Mouse (Mus musculus): ENCODE measurements around the gene Gm21190.
"Not testable (repeated sequence)": the region's sequence is repeated elsewhere in the genome, so short reads cannot be mapped to it uniquely, and the experiment has no call there.

Gene Gm21190

DNA sequence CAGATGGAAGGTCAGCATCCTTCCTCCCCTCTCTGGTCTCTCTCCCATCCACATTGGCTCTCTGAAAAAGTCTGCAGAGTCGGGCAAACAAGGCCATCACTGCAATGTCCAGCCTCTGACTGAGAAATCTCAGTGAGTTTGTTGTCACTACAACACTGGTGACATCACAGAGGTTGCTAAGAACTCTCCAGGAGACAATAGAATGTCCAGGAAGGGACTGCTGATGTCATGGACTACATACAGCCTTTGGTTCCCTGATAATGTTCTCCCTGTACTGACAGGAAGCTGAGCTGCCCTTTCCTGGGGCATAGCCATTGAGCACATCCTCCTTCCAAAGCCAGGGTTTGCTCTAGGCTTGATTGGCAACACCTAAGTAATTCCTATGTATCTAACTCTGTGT, at the start of gene Gm21190:
Gm21190 (minus strand) TSS at position 101 of the 400 bp plus-strand sequence.
- not testable (repeated sequence) for ATAC-seq (ENCODE audit: low TSS enrichment)

DNA sequence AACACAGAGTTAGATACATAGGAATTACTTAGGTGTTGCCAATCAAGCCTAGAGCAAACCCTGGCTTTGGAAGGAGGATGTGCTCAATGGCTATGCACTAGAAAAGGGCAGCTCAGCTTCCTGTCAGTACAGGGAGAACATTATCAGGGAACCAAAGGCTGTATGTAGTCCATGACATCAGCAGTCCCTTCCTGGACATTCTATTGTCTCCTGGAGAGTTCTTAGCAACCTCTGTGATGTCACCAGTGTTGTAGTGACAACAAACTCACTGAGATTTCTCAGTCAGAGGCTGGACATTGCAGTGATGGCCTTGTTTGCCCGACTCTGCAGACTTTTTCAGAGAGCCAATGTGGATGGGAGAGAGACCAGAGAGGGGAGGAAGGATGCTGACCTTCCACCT, 48.0 kb upstream of the Gm21190 start, which contains the start of gene Gm21083:
Gm21083 (plus strand) TSS at position 301 of the 400 bp plus-strand sequence.
- ATAC-seq (ENCODE audit: low TSS enrichment) = not testable (repeated sequence)

DNA sequence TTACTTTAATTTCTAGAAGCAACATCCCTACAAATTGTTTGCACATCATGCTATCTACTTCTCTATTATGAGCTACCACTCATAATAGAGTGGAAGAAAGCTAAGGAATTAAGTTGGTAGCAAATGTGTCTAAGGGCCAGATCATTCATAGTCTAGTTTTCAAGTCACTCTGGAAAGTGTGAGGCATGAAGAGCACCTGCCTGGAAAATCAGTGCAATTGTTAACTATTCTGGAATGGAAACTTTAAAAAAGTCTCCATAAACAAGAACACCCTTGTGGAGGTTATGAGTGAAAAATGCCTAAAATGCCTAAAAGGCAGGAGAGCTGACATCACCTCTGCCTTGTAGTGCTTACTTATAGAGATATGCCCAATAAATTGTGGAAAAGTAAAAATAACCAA, 44.7 kb upstream of the Gm21190 start:
- ATAC-seq (ENCODE audit: low TSS enrichment) = not testable (repeated sequence)

- not testable (repeated sequence) for ATAC-seq (ENCODE audit: low TSS enrichment)
Measured at GRCm38 (mm10) chr5:15561425-15562264, 32.6 kb upstream of the Gm21190 start.

GRCm38 (mm10) chr5:15558654-15559053, 29.6 kb upstream of the Gm21190 start:
- ATAC-seq (ENCODE audit: low TSS enrichment) = not testable (repeated sequence)

GRCm38 (mm10) chr5:15549606-15550005, 20.6 kb upstream of the Gm21190 start:
- not testable (repeated sequence) for ATAC-seq (ENCODE audit: low TSS enrichment)

- not testable (repeated sequence) for ATAC-seq (ENCODE audit: low TSS enrichment)
Measured at GRCm38 (mm10) chr5:15549134-15549533, 20.1 kb upstream of the Gm21190 start.

DNA sequence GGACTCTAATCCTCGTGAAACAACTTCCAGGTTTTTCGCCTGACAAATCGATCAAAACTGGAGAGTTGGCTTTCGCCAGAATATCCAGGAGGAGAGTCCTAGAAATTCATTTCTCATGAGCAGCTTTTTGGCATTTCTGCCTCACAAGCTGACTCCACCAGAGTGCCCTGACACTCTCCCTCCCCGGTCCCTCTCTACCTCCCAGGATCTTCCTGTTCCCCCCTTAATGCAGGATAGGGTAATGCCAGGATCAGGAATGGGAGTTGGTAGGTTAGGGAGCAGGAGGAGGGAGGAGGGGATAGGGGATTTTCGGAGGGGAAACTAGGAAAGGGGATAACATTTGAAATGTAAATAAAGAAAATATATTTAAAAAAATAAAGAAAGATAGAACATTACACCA, 19.6 kb upstream of the Gm21190 start:
- not testable (repeated sequence) for ATAC-seq (ENCODE audit: low TSS enrichment)

DNA sequence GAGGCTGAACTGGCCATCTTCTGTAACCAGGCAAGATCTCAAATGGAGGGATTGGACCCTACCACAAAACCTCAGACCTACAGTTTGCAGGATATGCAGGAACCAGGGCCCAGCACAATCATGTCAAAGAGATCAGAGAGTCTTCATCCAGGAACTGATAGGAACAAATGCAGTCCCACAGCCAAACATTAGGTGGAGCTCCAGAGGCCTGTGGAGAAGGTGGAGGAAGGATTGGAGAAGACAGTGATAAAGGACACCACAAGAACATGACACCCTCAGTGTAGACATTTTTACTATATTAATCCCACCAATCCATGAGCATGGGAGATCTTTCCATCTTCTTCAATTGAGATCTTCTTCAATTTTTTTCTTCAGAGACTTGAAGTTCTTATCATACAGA, 6.6 kb downstream of the Gm21190 start:
- not testable (repeated sequence) for ATAC-seq (ENCODE audit: low TSS enrichment)

DNA sequence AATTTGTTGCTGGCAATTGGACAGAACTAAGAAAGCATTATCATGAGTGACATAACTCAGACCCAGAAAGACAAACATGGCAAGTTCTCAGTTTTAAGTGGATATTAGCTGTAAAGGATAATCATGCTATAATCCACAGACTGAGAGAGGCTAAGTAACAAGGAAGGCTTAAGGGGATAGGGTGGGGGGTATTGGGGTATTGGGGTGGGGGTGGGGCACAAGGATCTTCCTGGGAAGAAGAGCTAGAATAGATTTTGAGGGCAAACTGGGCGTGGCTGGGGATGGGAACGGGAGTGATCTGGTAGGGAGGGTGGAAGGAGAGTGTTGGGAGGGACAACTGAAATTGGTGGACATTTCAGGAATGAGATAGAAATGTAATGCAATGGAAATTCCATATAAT, 7.0 kb downstream of the Gm21190 start:
- not testable (repeated sequence) for ATAC-seq (ENCODE audit: low TSS enrichment)

GRCm38 (mm10) chr5:15520418-15520817, 8.6 kb downstream of the Gm21190 start:
- ATAC-seq (ENCODE audit: low TSS enrichment) = not testable (repeated sequence)

GRCm38 (mm10) chr5:15517150-15517549, 11.9 kb downstream of the Gm21190 start:
- ATAC-seq (ENCODE audit: low TSS enrichment) = not testable (repeated sequence)

GRCm38 (mm10) chr5:15512236-15512635, 16.8 kb downstream of the Gm21190 start:
- not testable (repeated sequence) for ATAC-seq (ENCODE audit: low TSS enrichment)

GRCm38 (mm10) chr5:15509911-15510310, 19.1 kb downstream of the Gm21190 start:
- ATAC-seq (ENCODE audit: low TSS enrichment) = not testable (repeated sequence)

DNA sequence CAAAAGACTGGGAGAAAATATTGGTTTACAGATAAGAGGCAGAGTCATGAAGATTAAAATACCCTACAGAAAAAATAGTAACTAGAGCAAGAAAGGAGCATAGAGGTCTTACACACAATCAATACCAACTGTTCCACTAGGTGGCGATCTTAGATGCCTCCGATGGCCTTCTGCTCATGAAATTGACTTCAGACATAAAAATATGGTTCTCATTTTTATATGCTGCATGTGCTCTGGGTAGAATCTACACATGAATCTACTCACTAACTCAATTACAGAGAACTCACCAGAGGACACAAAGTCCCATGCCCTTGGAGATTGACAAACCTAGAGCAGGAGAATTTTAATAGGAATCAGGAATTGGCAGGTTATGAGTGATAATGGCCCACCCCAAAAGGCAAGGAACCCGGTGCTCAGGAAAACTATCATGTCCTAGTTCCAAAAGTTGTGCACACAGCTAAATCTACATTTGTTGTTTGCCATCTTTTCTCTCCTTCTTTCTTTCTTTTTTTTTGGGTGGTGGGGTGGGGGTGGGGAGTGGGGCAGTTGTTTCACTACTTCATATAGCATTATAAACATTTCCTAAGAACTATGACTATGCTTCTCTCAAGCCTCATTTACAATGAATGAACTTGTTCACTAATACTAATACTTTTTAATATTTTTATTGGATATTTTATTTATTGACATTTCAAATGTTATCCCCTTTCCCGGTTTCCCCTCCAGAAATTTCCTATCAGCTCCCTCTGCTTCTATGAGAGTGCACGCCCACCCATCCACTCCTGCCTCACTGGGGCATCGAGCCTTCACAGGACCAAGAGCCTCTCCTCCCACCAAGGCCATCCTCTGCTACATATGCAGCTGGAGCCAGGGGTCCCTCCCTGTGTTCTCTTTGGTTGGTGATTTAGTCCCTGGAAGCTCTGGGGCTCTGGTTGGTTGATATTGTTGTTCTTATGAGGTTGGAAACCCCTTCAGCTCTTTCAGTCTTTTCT, 20.3 kb downstream of the Gm21190 start:
- ATAC-seq (ENCODE audit: low TSS enrichment) = not testable (repeated sequence)

- peak; percentile 34; the same call in 1 of the 2 replicates for ATAC-seq (ENCODE audit: low TSS enrichment)
Measured at GRCm38 (mm10) chr5:15507757-15508459, 21.1 kb downstream of the Gm21190 start.

DNA sequence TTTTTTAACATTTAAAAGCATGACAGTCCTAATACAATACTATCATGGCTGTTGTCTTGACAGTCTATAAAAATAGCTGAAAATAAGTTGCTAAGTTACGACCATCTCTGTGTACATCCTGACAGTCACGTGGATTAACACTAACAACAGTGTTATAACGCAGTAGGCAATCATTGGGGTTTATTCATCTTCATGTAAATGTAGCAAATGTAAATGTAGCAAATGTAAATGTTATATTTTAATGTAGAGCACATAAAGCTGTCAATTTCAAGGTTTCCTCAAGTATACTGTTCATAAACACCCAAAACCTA, 21.8 kb downstream of the Gm21190 start:
- peak; percentile 67 for ATAC-seq (ENCODE audit: low TSS enrichment)

- ATAC-seq (ENCODE audit: low TSS enrichment) = peak; percentile 95
Measured at GRCm38 (mm10) chr5:15506575-15507308, 22.3 kb downstream of the Gm21190 start.

- ATAC-seq (ENCODE audit: low TSS enrichment) = peak; percentile 83
Measured at GRCm38 (mm10) chr5:15498774-15499400, 30.1 kb downstream of the Gm21190 start.

GRCm38 (mm10) chr5:15498350-15498749, 30.7 kb downstream of the Gm21190 start:
- not testable (repeated sequence) for ATAC-seq (ENCODE audit: low TSS enrichment)

Measured in frontal cortex, adult (tissue).